Mouse (Mus musculus) heart, embryonic 16.5 days (tissue): ENCODE data around the gene Nat8f3. TPM values are rescaled to one million over a fixed set of nuclear protein-coding genes. Genes with fewer than 3 reads are reported as not detected.
"Not testable (repeated sequence)": the region's sequence is repeated elsewhere in the genome, so short reads cannot be mapped to it uniquely, and the experiment has no call there.

ENCODE experiments used
- ATAC-seq: fragments of 200-750 bp; cut with Nextera tagmentation; replicated peaks from 2 replicates; pipeline ENCODE4 v1.8.0; 2017; ENCODE audit warnings: moderate number of reproducible peaks; ENCODE audit not compliant: insufficient read depth, low FRiP score; ENCODE audit errors: extremely low read depth
- H3K27ac ChIP-seq: fragments of 300-500 bp; sonication (generic); 2 replicates; pipeline ENCODE4 v1.5.1; 2014; ENCODE audit warnings: mild to moderate bottlenecking, low read length, control low read depth, moderate library complexity
- H3K27me3 ChIP-seq: fragments of 300-500 bp; sonication (generic); 2 replicates; pipeline ENCODE4 v1.6.1; 2014; ENCODE audit warnings: low read length, mixed read lengths; ENCODE audit not compliant: control insufficient read depth, insufficient read depth
- H3K36me3 ChIP-seq: fragments of 300-500 bp; sonication (generic); 2 replicates; pipeline ENCODE4 v1.6.1; 2014; ENCODE audit not compliant: control insufficient read depth, insufficient read depth
- H3K4me1 ChIP-seq: fragments of 300-500 bp; sonication (generic); 2 replicates; pipeline ENCODE4 v1.6.1; 2014; ENCODE audit warnings: low read length, mixed read lengths; ENCODE audit not compliant: control insufficient read depth, insufficient read depth
- H3K4me2 ChIP-seq: fragments of 300-500 bp; sonication (generic); 2 replicates; pipeline ENCODE4 v1.6.1; 2014; ENCODE audit warnings: low read depth, mild to moderate bottlenecking, control low read depth, low read length
- H3K4me3 ChIP-seq: fragments of 300-500 bp; sonication (generic); 2 replicates; pipeline ENCODE4 v1.5.1; 2014; ENCODE audit warnings: mild to moderate bottlenecking, control low read depth, low read length
- H3K9ac ChIP-seq: fragments of 300-500 bp; sonication (generic); 2 replicates; pipeline ENCODE4 v1.6.1; 2014; ENCODE audit warnings: low read length, control low read depth
- H3K9me3 ChIP-seq: fragments of 300-500 bp; sonication (generic); replicated peaks from 2 replicates; pipeline ENCODE4 v1.6.1; 2016; ENCODE audit warnings: low read length; ENCODE audit not compliant: control insufficient read depth
- WGBS: fragments of 180-500 bp; shearing (Covaris S2); extraction: QIAGEN DNeasy Blood & Tissue Kit; methylation state at CpG from one replicate; pipeline ENCODE4 v1.1.7; 2014; 5-methylcytosine and 5-hydroxymethylcytosine counted together
- polyA plus RNA-seq: library from polyadenylated mRNA; unstranded; fragments of >200 nt; fragmentation: Nextera tagmentation; extraction: Ambion mirVana; gene quantifications from 2 replicates; pipeline ENCODE4 v1.2.1, GENCODE M21; 2015

Gene Nat8f3
- not detected in 2 replicates for polyA plus RNA-seq

GRCm38 (mm10) chr6:85765532-85765931, at the start of gene Nat8f3:
Nat8f3 (minus strand) TSS chr6:85765754.
- not testable (repeated sequence) for H3K27ac ChIP-seq, H3K27me3 ChIP-seq, H3K4me3 ChIP-seq, H3K36me3 ChIP-seq, H3K4me1 ChIP-seq, H3K9ac ChIP-seq, H3K4me2 ChIP-seq, H3K9me3 ChIP-seq, ATAC-seq
- 63% methylated on average over 12 of the region's 13 CpGs for whole genome bisulfite sequencing

- H3K9ac ChIP-seq: no peak overlapping the region
- WGBS: 88% methylated on average over 2 of the region's 2 CpGs
Measured at GRCm38 (mm10) chr6:85813339-85813738, 47.8 kb upstream of the Nat8f3 start.

GRCm38 (mm10) chr6:85810942-85811537, 45.5 kb upstream of the Nat8f3 start:
- H3K27me3 ChIP-seq, ATAC-seq, H3K36me3 ChIP-seq, H3K9me3 ChIP-seq, H3K4me3 ChIP-seq, H3K27ac ChIP-seq, H3K4me2 ChIP-seq, H3K9ac ChIP-seq, H3K4me1 ChIP-seq: not testable (repeated sequence)
- WGBS: 47% methylated on average over 3 of the region's 3 CpGs

More at GRCm38 (mm10) chr6:85813339-85813738, 47.8 kb upstream of the Nat8f3 start:
- H3K4me1 ChIP-seq: no peaks in the 10 kb centered on the region
- H3K36me3 ChIP-seq: no peaks in the 10 kb centered on the region
- no peak overlapping the region for H3K4me2 ChIP-seq
- no peaks in the 10 kb centered on the region for H3K27me3 ChIP-seq
- H3K27ac ChIP-seq: no peak overlapping the region
- no peak overlapping the region for H3K4me3 ChIP-seq
- ATAC-seq: no peak
- no peaks in the 10 kb centered on the region for H3K9me3 ChIP-seq

- not testable (repeated sequence) for H3K4me2 ChIP-seq, H3K9me3 ChIP-seq, H3K27ac ChIP-seq, H3K27me3 ChIP-seq, H3K4me1 ChIP-seq, ATAC-seq, H3K36me3 ChIP-seq, H3K4me3 ChIP-seq, H3K9ac ChIP-seq
- WGBS: 80% methylated on average over 2 of the region's 3 CpGs
Measured at GRCm38 (mm10) chr6:85810514-85810913, 45.0 kb upstream of the Nat8f3 start.

GRCm38 (mm10) chr6:85809784-85810183, 44.2 kb upstream of the Nat8f3 start:
- not testable (repeated sequence) for ATAC-seq, H3K27ac ChIP-seq, H3K4me1 ChIP-seq, H3K4me3 ChIP-seq, H3K4me2 ChIP-seq, H3K36me3 ChIP-seq, H3K27me3 ChIP-seq, H3K9ac ChIP-seq, H3K9me3 ChIP-seq
- 33% methylated on average over 2 of the region's 3 CpGs for WGBS

- not testable (repeated sequence) for H3K27me3 ChIP-seq, H3K36me3 ChIP-seq, H3K4me3 ChIP-seq, H3K9me3 ChIP-seq, ATAC-seq, H3K27ac ChIP-seq, H3K4me1 ChIP-seq, H3K9ac ChIP-seq, H3K4me2 ChIP-seq
- WGBS: 64% methylated on average over 5 of the region's 5 CpGs
Measured at GRCm38 (mm10) chr6:85803180-85803579, 37.6 kb upstream of the Nat8f3 start.

GRCm38 (mm10) chr6:85763127-85764070, 2.2 kb downstream of the Nat8f3 start:
- H3K9ac ChIP-seq, H3K4me3 ChIP-seq, H3K4me1 ChIP-seq, H3K4me2 ChIP-seq, ATAC-seq, H3K36me3 ChIP-seq, H3K9me3 ChIP-seq, H3K27ac ChIP-seq, H3K27me3 ChIP-seq: not testable (repeated sequence)
- WGBS: 69% methylated on average over 5 of the region's 6 CpGs

GRCm38 (mm10) chr6:85762678-85763077, 2.9 kb downstream of the Nat8f3 start:
- 52% methylated on average over 1 of the region's 2 CpGs for WGBS
- ATAC-seq, H3K9me3 ChIP-seq, H3K9ac ChIP-seq, H3K4me1 ChIP-seq, H3K36me3 ChIP-seq, H3K27me3 ChIP-seq, H3K4me2 ChIP-seq, H3K27ac ChIP-seq, H3K4me3 ChIP-seq: not testable (repeated sequence)

GRCm38 (mm10) chr6:85755705-85756249, 9.8 kb downstream of the Nat8f3 start:
- H3K4me2 ChIP-seq, H3K9me3 ChIP-seq, H3K4me3 ChIP-seq, H3K4me1 ChIP-seq, H3K9ac ChIP-seq, H3K36me3 ChIP-seq, ATAC-seq, H3K27me3 ChIP-seq, H3K27ac ChIP-seq: not testable (repeated sequence)
- 18% methylated on average over 3 of the region's 6 CpGs for WGBS
